Mouse (Mus musculus) spleen, postnatal 14 days (tissue): ENCODE data around the gene Kat5.

Source experiments
- DNase-seq, 2 experiments: peaks; one replicate each; pipeline ENCODE4 v3.0.0; 2021 to 2022; ENCODE audit warnings: low spot score in 2 of 2

Kat5 gene

GRCm38 (mm10) chr19:5629907-5630306, 19.9 kb upstream of the Kat5 start:
- DNase-seq: no peak

DNA sequence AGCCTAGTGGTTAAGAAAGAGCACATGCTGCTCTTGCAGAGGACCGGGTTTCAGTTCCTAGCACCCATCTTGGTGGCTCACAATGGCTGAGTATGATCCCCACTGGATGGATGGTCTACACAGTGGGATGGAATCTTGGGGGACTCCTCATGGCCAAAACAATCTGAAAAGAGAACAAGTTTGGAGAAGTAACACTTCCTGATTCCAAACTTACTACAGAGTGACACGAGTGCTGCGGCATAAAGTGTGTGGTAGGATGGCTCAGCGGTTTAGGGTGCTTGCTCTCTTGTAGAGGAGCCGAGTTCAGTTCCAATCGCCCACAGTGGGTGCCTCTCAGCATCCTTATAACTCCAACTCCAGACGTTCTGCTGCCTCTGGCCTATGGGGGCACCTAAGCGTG, 15.3 kb upstream of the Kat5 start:
- no peak for DNase-seq

DNA sequence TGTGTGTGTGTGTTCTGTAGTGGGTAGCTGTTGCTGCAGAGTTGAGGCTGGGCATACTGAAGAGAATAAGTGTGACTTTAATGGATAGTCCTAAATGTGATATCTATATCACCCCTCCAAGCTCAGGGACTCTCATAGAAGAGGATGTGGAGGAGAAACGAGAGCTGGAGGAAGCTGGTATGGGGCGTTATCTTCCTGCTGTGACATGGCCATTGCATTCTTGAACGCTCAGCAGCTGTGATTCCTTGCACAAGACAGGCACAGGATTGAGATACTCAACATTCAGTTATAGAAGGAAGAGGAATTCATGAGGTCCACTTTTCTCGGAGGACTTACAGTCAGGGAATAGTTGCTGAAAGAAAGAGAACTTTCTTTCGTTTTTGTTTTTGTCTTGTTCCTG, 11.8 kb upstream of the Kat5 start:
- no peak for DNase-seq

DNA sequence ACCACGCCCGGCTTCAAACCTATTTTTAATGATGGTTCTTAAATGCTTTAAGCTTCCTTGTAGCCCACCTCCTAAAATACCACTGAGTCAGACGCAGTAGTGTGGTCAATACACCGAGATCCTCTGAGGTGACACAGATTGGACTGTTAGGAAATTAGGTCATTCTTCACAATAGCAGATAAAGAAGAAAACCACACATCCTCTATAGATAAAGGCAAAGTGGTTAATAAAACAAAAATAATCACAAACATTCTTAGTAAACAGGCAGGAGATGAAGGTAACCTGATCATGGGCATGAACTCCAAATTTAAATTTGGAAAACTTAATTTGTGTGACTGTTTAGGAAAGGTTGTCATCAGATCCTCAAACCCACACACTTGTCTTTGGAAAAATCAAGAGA, 10.0 kb upstream of the Kat5 start:
- DNase-seq: no peak

DNA sequence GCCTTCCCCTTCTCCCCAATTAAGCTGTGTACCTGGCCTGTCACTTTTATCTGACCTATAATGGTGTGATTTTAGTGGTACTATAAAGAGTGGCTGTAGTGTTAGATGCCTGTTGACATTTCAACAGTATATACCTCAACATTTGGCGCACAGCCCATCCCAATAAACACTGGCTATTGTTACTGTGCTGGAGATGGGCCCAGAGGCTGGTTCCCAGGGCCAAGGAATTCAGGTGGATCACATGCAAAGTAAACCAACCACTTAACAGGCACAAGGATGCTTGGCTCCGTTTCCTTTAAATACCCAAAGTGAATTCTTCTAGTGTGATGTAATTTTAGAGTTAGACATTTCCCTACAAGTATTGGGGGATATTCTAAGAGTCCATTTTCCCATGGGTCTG, 4.9 kb upstream of the Kat5 start:
- DNase-seq: no peak

DNA sequence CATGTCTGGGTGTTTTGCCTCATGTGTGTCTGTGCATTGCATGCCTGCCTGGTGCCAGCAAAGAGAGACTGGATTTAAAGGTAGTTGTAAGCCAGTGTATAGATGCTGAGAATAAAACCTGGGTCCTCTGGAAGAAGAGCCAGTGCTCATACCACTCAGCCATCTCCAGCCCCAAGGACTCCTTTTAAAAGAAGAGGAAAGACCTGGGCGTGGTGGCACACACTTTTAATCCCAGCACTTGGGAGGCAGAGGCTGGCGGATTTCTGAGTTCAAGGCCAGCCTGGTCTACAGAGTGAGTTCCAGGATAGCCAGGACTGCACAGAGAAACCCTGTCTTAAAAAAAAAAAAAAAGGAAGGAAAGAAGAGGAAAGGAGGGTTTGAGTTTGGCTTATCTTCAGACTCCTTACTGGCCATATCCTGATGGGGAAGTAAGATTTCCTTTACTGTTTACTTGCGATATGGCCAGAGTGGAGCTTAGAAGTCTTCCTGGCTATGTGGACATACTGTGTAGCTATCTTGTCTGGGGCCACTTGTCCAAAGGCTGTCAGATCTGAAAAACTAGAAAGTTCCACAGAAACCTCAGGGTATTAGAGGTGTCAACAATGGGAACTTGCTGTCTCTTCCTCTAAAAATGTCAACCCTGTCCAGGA, 2.9 kb upstream of the Kat5 start:
- DNase-seq: no peak

GRCm38 (mm10) chr19:5611973-5612372, 1.9 kb upstream of the Kat5 start:
- DNase-seq: peak in 1 of 2 experiments; percentile 18

- no peak for DNase-seq
These were observed 878 bp downstream of the Kat5 start for GRCm38 (mm10) chr19:5609171-5609546.

- no peak for DNase-seq
These were observed 1.3 kb downstream of the Kat5 start for GRCm38 (mm10) chr19:5608707-5609106.

GRCm38 (mm10) chr19:5607705-5608410, 2.2 kb downstream of the Kat5 start:
- no peak for DNase-seq

DNA sequence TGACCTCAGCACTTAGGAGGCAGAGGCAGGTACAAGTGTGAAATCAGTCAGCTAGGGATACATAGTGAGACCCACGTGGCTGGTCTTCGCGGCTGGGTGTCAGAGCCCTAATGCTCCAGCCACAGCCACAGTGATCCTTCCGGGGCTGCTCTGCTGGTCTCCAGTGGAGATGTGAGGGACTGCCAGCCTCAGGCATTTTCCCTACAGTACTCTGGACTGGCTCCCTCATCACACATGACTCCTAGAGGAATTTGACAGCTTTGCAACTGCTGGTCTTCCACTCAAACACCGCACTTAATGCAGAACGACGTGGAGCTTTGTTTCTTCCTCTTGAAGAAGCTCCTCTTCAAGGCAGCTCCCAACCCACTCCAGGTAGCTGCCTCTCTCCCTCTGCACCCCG, 3.8 kb downstream of the Kat5 start:
- DNase-seq: no peak

DNA sequence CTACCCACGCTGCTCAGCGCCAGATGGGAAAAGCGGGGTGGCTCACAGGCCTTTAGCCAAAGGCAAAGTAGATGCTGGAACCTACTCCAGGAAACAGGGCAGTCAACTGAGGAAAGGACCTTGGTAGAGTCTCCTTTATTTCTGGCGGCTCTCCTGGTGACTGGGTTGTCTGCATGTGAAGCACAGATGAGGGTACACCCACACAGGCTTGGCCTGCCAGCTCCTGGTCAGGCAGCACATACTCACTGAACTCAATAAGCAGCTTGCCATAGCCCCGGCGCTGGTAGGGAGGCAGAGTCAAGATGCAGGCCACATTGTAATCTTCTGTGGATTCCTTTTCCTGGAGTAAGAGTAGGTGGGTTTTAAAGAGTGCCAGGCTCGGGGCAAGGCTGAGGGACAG, 4.9 kb downstream of the Kat5 start:
- no peak for DNase-seq

DNA sequence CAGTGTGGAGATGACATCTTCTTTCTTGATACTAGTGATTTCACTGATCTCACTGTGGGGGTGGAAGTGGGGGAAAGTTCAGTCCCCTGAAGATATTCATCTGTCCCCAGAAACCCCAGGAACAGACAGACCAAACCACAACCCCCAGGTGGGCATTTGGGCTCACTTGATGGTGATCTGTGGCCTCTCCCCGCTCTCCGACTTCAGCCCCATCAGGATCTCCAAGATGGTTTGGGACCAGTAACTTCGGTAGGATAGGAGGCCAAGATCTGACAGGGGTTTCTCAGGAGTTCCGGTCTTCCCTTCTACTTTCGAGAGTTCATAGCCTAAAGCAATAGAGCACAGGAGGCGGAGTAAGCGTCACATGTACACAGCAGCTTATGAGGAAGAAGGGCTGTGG, 6.4 kb downstream of the Kat5 start:
- no peak for DNase-seq

DNA sequence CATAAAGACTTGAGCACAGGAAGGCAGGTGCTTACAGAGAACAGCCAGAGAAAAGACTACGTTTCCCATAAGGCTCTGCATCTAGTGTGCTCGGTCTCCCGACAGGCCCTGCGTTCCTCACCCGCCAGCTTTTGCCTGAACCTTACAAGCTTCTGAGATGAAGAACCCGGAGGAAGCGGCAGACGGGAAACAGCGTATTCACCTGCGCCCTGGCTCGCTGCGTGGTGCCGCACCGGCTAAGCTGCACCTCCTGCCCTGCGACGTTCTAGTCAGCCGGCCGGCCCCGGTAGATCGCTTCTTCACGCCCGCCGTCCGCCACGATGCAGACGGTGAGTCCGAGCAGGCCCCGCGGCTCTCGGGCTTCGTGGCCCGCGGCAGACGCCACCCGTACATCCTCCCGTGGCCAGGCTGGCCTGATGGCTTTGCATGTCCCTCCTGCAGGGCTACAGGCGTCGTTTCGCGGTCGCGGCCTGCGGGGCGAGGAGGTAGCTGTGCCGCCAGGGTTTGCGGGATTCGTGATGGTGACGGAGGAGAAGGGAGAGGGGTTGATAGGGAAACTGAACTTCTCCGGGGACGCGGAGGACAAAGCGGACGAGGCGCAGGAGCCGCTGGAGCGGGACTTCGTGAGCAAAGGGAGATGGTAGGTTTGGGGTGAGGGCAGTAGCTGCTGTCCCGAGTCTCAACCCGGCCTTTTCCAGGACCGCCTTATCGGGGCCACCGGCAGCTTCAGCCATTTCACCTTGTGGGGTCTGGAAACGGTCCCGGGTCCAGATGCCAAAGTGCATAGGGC, 8.1 kb downstream of the Kat5 start, which contains the start of gene Rnaseh2c:
Rnaseh2c (plus strand) TSS at position 122 of the 790 bp plus-strand sequence.
- peak; percentile 56 to 66 for DNase-seq

GRCm38 (mm10) chr19:5599224-5599623, 10.8 kb downstream of the Kat5 start:
- DNase-seq: no peak

DNA sequence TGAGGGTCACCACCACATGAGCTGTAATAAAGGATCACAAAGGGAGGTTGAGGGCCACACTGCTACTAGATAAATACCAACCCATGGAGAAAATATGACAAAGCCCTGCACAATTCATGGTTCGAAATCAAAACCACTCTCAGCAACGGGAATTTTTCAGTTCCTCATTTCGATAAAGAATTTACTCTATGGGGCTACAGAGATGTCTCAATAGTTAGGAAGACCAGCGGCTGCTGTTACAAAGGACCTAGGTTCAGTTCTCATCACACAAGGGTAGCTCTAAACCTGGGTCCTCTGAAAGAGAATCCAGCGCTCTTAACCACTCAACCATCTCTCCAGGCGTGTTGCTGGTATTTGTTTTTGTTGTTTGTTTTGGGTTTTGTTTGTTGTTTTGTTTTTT, 18.1 kb downstream of the Kat5 start:
- DNase-seq: no peak

DNA sequence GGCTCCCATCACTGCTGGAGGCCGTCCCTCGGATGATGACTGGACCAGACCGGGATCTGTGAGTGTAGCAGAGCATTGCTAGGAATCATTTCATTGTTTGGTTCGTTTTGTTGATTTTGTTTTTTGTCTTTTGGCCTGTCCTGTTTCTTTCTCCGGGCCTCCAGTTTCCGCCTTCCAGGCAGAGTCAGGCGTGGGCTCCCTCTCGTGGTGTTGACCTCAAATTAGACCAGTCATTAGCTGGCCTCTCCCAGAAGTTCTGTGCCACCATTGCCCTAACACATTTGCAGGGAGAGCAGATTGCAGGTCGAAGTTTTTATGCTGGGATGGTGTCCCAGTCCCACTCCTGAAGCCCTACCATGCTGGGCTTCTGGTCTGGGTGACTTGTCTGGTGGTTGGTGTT, 20.9 kb downstream of the Kat5 start:
- no peak for DNase-seq

- DNase-seq: no peak
These were observed 28.0 kb downstream of the Kat5 start for GRCm38 (mm10) chr19:5581995-5582394.

DNA sequence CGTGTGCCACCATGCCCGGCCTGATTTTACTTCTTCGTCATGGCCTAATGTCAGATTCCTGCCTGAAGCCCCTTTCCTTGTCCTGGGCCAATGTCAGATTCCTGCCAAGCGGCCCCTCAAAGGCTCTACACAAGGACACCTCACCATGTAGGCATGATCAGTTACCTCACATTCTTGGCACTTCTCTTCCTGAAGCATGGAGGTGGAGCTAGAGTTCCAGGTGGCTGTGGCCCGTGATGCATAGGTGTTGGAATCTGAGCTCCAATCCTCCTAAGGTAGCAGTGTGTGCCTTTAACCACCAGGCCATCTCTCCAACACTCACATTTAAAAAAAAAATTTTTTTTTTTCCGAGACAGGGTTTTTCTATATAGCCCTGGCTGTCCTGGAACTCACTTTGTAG, 29.3 kb downstream of the Kat5 start:
- DNase-seq: no peak

DNA sequence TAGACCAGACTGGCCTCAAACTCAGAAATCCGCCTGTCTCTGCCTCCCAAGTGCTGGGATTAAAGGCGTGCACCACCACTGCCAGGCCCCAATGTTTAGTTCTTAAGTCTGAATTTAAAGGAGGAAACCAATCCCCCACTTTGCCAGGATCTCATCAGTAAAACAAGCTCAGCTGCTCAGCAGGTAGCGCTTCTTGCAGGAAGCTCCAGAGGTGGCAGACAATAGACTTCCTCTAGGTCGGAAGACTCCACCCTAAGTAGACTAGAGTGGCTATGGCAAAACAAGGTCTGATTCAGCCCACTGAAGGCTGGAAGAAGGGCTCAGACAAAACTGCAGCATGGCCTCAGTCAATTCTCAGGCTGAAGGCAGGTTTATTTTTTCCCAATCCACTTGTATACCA, 30.1 kb downstream of the Kat5 start:
- no peak for DNase-seq

GRCm38 (mm10) chr19:5575336-5575735, 34.7 kb downstream of the Kat5 start:
- DNase-seq: no peak

- no peak for DNase-seq
These were observed 37.5 kb downstream of the Kat5 start for GRCm38 (mm10) chr19:5572331-5573125.
